Mouse (Mus musculus) E14TG2a.4 (cell line): Measurements from ENCODE around the gene Mmd.

Experiments used
- CTCF ChIP-seq: conservative IDR thresholded peaks from 2 replicates; pipeline ENCODE4 v1.5.1; 2014; ENCODE audit warnings: low read length
- NANOG ChIP-seq: IDR thresholded peaks from 2 replicates; pipeline ENCODE4 v1.6.1; 2014; ENCODE audit warnings: borderline replicate concordance, low read length, mixed read lengths
- POU5F1 ChIP-seq: IDR thresholded peaks from 2 replicates; pipeline ENCODE4 v1.6.1; 2014; ENCODE audit warnings: low read length, borderline replicate concordance

GRCm38 (mm10) chr11:90291156-90291555, 41.9 kb downstream of the Mmd start:
- TF ChIP-seq CTCF, result no peak
- no peak for TF ChIP-seq POU5F1
- no peak for TF ChIP-seq NANOG
